Mouse (Mus musculus) hindbrain, embryonic 16.5 days (tissue): ENCODE measurements around the gene Cul4a. TPM values are rescaled to one million over a fixed set of nuclear protein-coding genes. Genes with fewer than 3 reads are reported as not detected.
A peak's percentile ranks its signal among the peaks of the same experiment; 100 is the strongest.

ENCODE experiments used
- ATAC-seq: fragments of 200-750 bp; cut with Nextera tagmentation; 2 replicates; pipeline ENCODE4 v1.8.0; 2017; ENCODE audit warnings: moderate TSS enrichment, moderate library complexity
- H3K27ac ChIP-seq: fragments of 300-500 bp; sonication (generic); 2 replicates; pipeline ENCODE4 v1.5.1; 2014; ENCODE audit warnings: low read depth, mild to moderate bottlenecking, control low read depth, low read length, moderate library complexity
- H3K27me3 ChIP-seq: fragments of 300-500 bp; sonication (generic); replicated peaks from 2 replicates; pipeline ENCODE4 v1.6.1; 2014; ENCODE audit warnings: low read length; ENCODE audit not compliant: control insufficient read depth, insufficient read depth
- H3K36me3 ChIP-seq: fragments of 300-500 bp; sonication (generic); 2 replicates; pipeline ENCODE4 v1.6.1; 2014; ENCODE audit warnings: mild to moderate bottlenecking, low read length, moderate library complexity, mixed read lengths; ENCODE audit not compliant: control insufficient read depth, insufficient read depth
- H3K4me1 ChIP-seq: fragments of 300-500 bp; sonication (generic); 2 replicates; pipeline ENCODE4 v1.6.1; 2014; ENCODE audit warnings: low read depth, low read length; ENCODE audit not compliant: control insufficient read depth, insufficient read depth
- H3K4me2 ChIP-seq: fragments of 300-500 bp; sonication (generic); 2 replicates; pipeline ENCODE4 v1.6.1; 2014; ENCODE audit warnings: mild to moderate bottlenecking, low read length, control low read depth, moderate library complexity
- H3K4me3 ChIP-seq: fragments of 300-500 bp; sonication (generic); 2 replicates; pipeline ENCODE4 v1.5.1; 2014; ENCODE audit warnings: mild to moderate bottlenecking, low read length, control low read depth, moderate library complexity
- H3K9ac ChIP-seq: fragments of 300-500 bp; sonication (generic); 2 replicates; pipeline ENCODE4 v1.6.1; 2014; ENCODE audit warnings: low read depth, mild to moderate bottlenecking, control low read depth, low read length, moderate library complexity
- H3K9me3 ChIP-seq: fragments of 300-500 bp; sonication (generic); 2 replicates; pipeline ENCODE4 v1.6.1; 2014; ENCODE audit warnings: mild to moderate bottlenecking, low read length, moderate library complexity; ENCODE audit not compliant: control insufficient read depth
- WGBS: fragments of 180-500 bp; shearing (Covaris S2); extraction: QIAGEN DNeasy Blood & Tissue Kit; methylation state at CpG from one replicate; pipeline ENCODE4 v1.1.7; 2014; 5-methylcytosine and 5-hydroxymethylcytosine counted together
- polyA plus RNA-seq: library from polyadenylated mRNA; unstranded; fragments of >200 nt; fragmentation: Nextera tagmentation; extraction: Ambion mirVana; gene quantifications from 2 replicates; pipeline ENCODE4 v1.2.1, GENCODE M21; 2015

The Cul4a gene
- polyA plus RNA-seq, 1 experiment from 2014 or later: 67.5 TPM

DNA sequence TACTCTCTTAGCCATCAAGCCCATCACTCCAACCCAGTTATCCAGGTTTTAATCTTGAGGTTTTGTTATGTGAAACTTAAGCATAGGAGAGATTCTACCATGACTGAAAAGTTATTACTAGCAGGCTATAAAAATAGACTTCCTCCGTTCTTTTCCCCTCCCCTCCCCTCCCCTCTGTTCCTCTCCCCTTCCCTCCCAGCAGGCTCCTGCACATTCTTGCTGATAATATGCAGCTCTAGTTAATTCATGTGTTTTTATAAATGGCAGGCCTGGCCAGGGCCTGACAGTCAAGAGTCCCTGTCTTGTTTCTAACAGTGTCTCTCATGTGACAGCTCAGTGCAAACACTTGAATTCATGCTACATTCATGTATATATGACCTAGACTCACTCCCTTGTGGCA lies 65.1 kb downstream of the Cul4a start:
- Histone ChIP-seq H3K4me3 (no peak overlapping the region), H3K27me3 (no peaks in the 10 kb centered on the region), H3K9ac (no peak overlapping the region), H3K4me2 (no peak overlapping the region), H3K9me3 (no peaks in the 10 kb centered on the region), H3K4me1 (no peaks in the 10 kb centered on the region), H3K27ac (no peak overlapping the region), H3K36me3 (peaks cover 38% of the 10 kb centered on the region)
- 64% methylated on average over 1 of the region's 1 CpGs for WGBS
- no peak for ATAC-seq

DNA sequence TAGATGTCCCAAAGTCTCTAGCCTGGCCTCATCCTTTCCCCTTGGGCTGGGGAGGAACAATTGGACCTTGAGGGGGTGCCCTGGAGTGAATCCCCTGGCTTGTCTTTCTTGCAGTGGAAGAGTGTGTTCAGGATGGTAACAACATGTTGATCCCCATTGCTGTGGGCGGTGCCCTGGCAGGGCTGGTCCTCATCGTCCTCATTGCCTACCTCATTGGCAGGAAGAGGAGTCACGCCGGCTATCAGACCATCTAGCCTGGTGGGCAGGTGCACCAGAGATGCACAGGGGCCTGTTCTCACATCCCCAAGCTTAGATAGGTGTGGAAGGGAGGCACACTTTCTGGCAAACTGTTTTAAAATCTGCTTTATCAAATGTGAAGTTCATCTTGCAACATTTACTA lies 68.9 kb downstream of the Cul4a start:
- Histone ChIP-seq H3K9ac (no peak overlapping the region), H3K27me3 (no peaks in the 10 kb centered on the region), H3K27ac (no peak overlapping the region), H3K36me3 (peaks cover 31% of the 10 kb centered on the region), H3K4me3 (no peak overlapping the region), H3K9me3 (no peaks in the 10 kb centered on the region), H3K4me1 (no peaks in the 10 kb centered on the region), H3K4me2 (no peak overlapping the region)
- WGBS: 96% methylated on average over 4 of the region's 4 CpGs
- ATAC-seq: no peak

DNA sequence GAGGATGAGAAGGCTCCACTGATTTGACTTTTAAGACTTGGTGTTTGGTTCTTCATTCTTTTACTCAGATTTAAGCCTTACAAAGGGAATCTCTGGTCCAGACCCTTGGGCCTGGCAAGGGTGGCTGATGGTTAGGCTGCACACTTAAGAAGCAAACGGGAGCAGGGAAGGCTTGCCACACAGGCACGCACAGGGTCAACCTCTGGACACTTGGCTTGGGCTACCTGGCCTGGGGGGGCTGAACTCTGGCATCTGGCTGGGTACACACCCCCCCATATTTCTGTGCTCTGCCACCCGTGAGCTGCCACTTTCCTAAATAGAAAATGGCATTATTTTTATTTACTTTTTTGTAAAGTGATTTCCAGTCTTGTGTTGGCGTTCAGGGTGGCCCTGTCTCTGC lies 69.4 kb downstream of the Cul4a start:
- Histone ChIP-seq H3K4me3 (no peak overlapping the region), H3K36me3 (peaks cover 31% of the 10 kb centered on the region)

DNA sequence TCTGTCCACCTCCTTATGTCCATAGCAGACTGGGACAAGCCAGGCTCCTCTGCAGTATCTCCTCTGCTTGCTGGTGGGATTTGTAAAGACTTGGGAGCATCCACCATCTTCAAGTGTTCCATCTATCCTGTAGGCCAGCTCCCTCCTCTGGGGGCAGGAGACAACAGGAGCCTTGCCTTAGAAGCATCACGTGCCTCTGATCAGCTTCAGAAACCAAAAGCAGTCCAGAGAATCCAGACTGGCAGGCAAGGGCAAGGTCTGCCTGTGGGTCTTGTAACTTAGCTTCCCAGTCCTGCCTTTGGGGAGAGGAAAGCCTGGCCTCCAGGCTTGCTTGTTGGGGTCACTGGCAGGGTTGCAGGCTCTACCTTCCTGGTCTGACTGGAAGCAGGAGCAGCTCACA lies 70.2 kb downstream of the Cul4a start:
- Histone ChIP-seq H3K36me3 (peaks cover 31% of the 10 kb centered on the region), H3K4me3 (no peak overlapping the region), H3K27ac (no peak overlapping the region), H3K9ac (no peak overlapping the region), H3K4me1 (no peaks in the 10 kb centered on the region), H3K9me3 (no peaks in the 10 kb centered on the region), H3K27me3 (no peaks in the 10 kb centered on the region), H3K4me2 (no peak overlapping the region)
- 91% methylated on average over 1 of the region's 1 CpGs for WGBS
- ATAC-seq: no peak

More for the DNA sequence above, 69.4 kb downstream of the Cul4a start:
- H3K4me2 ChIP-seq: no peak overlapping the region
- H3K9ac ChIP-seq: no peak overlapping the region
- no peak overlapping the region for H3K27ac ChIP-seq
- no peaks in the 10 kb centered on the region for H3K4me1 ChIP-seq
- WGBS: 97% methylated on average over 4 of the region's 4 CpGs
- no peaks in the 10 kb centered on the region for H3K9me3 ChIP-seq
- no peaks in the 10 kb centered on the region for H3K27me3 ChIP-seq
- no peak for ATAC-seq

DNA sequence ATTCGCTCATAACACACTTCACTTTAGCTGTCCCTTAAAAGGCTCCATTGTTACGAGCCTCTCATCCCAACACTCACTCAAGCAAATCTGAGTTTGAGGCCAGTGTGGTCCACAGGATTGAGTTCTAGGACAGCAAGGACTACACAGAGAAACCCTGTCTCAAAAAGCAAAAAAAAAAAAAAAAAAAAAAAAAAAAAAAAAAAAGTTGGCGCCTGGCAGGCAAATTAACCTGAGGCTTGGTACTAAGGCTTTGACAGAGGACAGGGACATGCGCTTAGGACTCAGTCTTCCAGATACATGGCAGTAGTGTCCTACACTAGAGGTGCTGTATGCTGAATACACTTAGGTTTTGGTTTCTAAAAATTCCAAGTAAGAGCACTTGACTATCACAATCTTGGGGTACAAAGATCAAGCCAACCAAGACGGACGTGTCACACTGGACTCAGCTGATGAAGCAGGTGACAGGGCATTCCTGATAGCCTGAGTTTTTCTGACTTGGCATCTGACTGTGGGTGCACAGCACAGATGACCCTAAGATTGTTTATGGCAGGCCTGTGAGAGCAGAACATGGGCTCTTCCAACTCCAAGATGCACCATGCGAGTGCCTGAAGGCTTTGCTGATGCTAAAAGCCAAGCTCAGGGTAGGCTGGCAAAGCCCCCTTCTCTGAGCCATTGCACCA lies 71.9 kb downstream of the Cul4a start:
- no peak for ATAC-seq
- H3K4me3 ChIP-seq: no peak overlapping the region
- H3K27me3 ChIP-seq: no peaks in the 10 kb centered on the region
- no peak overlapping the region for H3K9ac ChIP-seq
- no peaks in the 10 kb centered on the region for H3K9me3 ChIP-seq
- H3K36me3 ChIP-seq: peaks cover 31% of the 10 kb centered on the region
- H3K27ac ChIP-seq: no peak overlapping the region
- no peak overlapping the region for H3K4me2 ChIP-seq
- H3K4me1 ChIP-seq: no peaks in the 10 kb centered on the region
- WGBS: 92% methylated on average over 7 of the region's 7 CpGs

DNA sequence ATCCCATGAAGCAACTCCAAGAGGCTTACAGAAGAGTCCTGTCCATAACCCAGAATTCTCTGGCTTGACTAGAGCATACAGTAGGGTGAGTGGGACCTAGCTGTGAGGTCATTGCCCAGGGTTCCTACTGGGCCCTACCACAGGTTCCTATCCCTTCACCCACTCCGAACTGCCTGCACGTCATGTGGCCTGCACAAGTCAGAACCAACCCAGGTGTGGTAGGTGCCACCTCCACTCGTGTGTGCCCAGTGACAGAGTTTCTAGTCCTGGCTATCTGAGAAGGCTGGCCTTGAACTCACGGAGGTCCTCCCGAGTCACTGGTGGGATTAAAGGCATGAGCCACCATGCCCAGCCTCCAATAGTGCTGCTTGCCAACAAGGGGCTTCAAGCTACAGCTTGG lies 72.7 kb downstream of the Cul4a start:
- no peak overlapping the region for H3K4me3 ChIP-seq
- no peak for ATAC-seq
- no peak overlapping the region for H3K9ac ChIP-seq
- no peaks in the 10 kb centered on the region for H3K4me1 ChIP-seq
- no peak overlapping the region for H3K27ac ChIP-seq
- H3K27me3 ChIP-seq: no peaks in the 10 kb centered on the region
- H3K4me2 ChIP-seq: no peak overlapping the region
- H3K9me3 ChIP-seq: no peaks in the 10 kb centered on the region
- 91% methylated on average over 5 of the region's 5 CpGs for WGBS
- peaks cover 26% of the 10 kb centered on the region for H3K36me3 ChIP-seq

DNA sequence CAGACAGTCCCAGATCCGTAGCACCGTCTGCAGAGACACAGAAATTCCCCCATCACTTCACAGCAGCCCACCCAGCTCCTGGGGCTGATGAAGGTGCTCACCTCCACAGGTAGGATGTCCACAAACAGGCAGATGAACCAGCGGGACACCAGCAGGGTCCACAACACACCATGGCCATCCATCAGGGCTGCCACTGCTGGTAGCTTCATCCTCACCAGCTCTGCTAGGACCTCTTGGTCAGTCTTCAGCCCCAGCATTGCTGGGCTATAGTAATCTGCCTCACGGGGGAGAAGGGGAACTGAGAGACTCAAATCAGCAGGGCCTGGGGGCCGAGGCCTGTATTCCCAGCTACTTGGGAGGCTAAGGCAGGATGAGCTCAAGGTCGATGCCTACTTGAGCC lies 74.1 kb downstream of the Cul4a start:
- Histone ChIP-seq H3K9ac (no peak overlapping the region), H3K4me3 (no peak overlapping the region), H3K4me1 (no peaks in the 10 kb centered on the region), H3K9me3 (no peaks in the 10 kb centered on the region), H3K27ac (no peak overlapping the region), H3K4me2 (no peak overlapping the region), H3K27me3 (no peaks in the 10 kb centered on the region), H3K36me3 (peaks cover 15% of the 10 kb centered on the region)
- 75% methylated on average over 6 of the region's 6 CpGs for WGBS
- ATAC-seq: 0 out of 2 replicates have a peak, but pooled peaks have one; percentile 4

DNA sequence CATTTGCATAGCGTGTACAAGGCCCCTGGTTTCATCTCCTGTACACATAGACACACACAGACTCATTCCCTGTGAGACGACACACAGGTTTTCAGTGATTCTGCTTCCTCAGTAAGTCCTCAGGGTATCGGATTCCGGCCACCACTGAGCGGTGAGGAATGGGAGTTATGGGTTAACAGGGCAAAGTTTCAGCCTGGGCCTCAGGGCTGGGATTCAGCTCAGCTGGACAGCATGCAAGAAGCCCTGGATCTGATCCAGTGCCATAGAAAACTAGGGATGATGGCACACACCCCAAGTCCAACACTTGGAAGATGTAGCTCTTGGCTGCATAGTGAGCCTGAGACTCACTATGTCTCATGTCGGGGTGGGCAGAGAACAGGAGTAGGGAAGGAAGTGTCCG lies 74.5 kb downstream of the Cul4a start:
- Histone ChIP-seq H3K4me3 (no peak overlapping the region), H3K27ac (no peak overlapping the region), H3K36me3 (peaks cover 15% of the 10 kb centered on the region), H3K4me2 (no peak overlapping the region), H3K9me3 (no peaks in the 10 kb centered on the region), H3K9ac (no peak overlapping the region), H3K27me3 (no peaks in the 10 kb centered on the region), H3K4me1 (no peaks in the 10 kb centered on the region)
- no peak for ATAC-seq
- WGBS: 79% methylated on average over 7 of the region's 7 CpGs

DNA sequence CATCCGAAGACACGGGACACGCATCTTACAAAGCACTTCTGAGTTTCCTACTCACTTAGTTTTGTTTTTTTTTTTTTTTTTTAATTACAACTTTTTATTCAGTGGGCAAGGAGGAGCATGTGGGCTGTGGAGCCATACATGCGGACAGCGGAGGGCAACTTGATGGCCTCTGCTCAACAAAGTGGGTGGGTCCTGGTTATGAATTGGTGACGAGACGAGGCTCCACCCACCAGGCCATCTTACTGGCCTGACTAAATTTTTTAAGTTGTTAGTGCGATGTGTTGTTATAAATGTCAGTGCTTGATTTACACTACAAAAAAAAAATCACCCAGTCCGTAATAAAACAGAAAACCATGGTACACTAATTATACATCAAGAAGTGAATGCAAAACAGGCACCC lies 75.0 kb downstream of the Cul4a start:
- no peaks in the 10 kb centered on the region for H3K27me3 ChIP-seq
- WGBS: 83% methylated on average over 9 of the region's 9 CpGs
- no peaks in the 10 kb centered on the region for H3K9me3 ChIP-seq
- no peak for ATAC-seq
- no peak overlapping the region for H3K4me2 ChIP-seq
- no peaks in the 10 kb centered on the region for H3K4me1 ChIP-seq
- no peak overlapping the region for H3K4me3 ChIP-seq
- H3K9ac ChIP-seq: no peak overlapping the region
- H3K36me3 ChIP-seq: peaks cover 11% of the 10 kb centered on the region
- no peak overlapping the region for H3K27ac ChIP-seq
